23 mouse cellular contexts compared by ENCODE assay signal in the genomic region with DNA sequence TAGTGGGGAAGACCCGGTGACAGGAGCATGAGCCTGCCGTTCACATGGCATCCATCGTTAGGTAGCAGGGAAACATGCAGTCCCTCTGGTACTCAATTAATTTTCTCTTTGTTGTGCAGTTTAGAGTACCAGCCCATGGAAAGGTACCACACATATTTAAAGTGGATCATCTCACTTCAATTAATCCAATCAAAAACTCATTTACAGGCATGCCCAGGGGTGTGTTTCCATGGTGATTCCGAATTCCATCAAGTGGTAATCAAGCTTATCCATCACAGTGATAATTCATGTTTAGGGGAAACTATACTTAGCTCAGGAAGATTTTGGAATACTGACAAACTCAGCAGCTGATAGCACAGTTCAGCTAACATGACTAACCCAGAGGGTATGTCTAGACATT.
"Had no signal": no experiment of that assay in that cellular context is flagged by ENCODE, and none has a peak within 500 bp of the region (broad histone marks: within the 10 kb centered on the region; RNA-seq: fewer than 3 reads in every experiment).

No protein-coding gene starts in this region.

- H3K4me2 ChIP-seq: limb, embryonic 13.5 days; liver, embryonic 12.5 days; liver, embryonic 15.5 days; lung, embryonic 15.5 days; neural tube, embryonic 12.5 days; neural tube, embryonic 15.5 days; stomach, embryonic 15.5 days had no signal

- H3K9ac ChIP-seq: limb, embryonic 13.5 days; liver, embryonic 12.5 days; liver, embryonic 15.5 days; lung, embryonic 15.5 days; neural tube, embryonic 12.5 days; neural tube, embryonic 15.5 days; stomach, embryonic 15.5 days had no signal

- DNase-seq: kidney, postnatal 25 days; layer of hippocampus, adult 9-11 months; liver; lung, adult 18-20 months; lung, postnatal 10 days; lung, postnatal 36 days; midbrain, embryonic 14.5 days; right cerebral cortex, adult 18-20 months; right cerebral cortex, postnatal 14 days; right cerebral cortex, postnatal 4 days; thymus, postnatal 25 days had no signal

- H3K4me1 ChIP-seq: limb, embryonic 10.5 days; limb, embryonic 13.5 days; liver, embryonic 12.5 days; liver, embryonic 15.5 days; lung, embryonic 15.5 days; megakaryocyte, embryonic 14.5 days; midbrain, embryonic 10.5 days; neural tube, embryonic 12.5 days; neural tube, embryonic 15.5 days; stomach, embryonic 15.5 days had no signal

- H3K36me3 ChIP-seq: limb, embryonic 10.5 days; limb, embryonic 13.5 days; liver, embryonic 12.5 days; liver, embryonic 15.5 days; lung, embryonic 15.5 days; midbrain, embryonic 10.5 days; neural tube, embryonic 12.5 days; neural tube, embryonic 15.5 days; stomach, embryonic 15.5 days had no signal

- H3K4me3 ChIP-seq: layer of hippocampus, adult 2 months; limb, embryonic 10.5 days; limb, embryonic 13.5 days; liver, embryonic 12.5 days; liver, embryonic 15.5 days; lung, embryonic 15.5 days; megakaryocyte, embryonic 14.5 days; midbrain, embryonic 10.5 days; neural tube, embryonic 12.5 days; neural tube, embryonic 15.5 days; stomach, embryonic 15.5 days had no signal

- H3K27me3 ChIP-seq: limb, embryonic 13.5 days; liver, embryonic 12.5 days; liver, embryonic 15.5 days; lung, embryonic 15.5 days; megakaryocyte, embryonic 14.5 days; neural tube, embryonic 12.5 days; neural tube, embryonic 15.5 days; stomach, embryonic 15.5 days had no signal

- H3K27ac ChIP-seq: kidney, postnatal 0 days; layer of hippocampus, adult 2 months; limb, embryonic 10.5 days; limb, embryonic 13.5 days; liver, embryonic 12.5 days; liver, embryonic 15.5 days; lung, embryonic 15.5 days; midbrain, embryonic 10.5 days; neural tube, embryonic 12.5 days; neural tube, embryonic 15.5 days; stomach, embryonic 15.5 days had no signal

- H3K9me3 ChIP-seq: limb, embryonic 10.5 days; limb, embryonic 13.5 days; liver, embryonic 12.5 days; liver, embryonic 15.5 days; lung, embryonic 15.5 days; megakaryocyte, embryonic 14.5 days; midbrain, embryonic 10.5 days; neural tube, embryonic 12.5 days; neural tube, embryonic 15.5 days; stomach, embryonic 15.5 days had no signal

- ATAC-seq: liver, embryonic 12.5 days had no signal
